Mouse (Mus musculus): ENCODE results near the gene Bbox1. TPM values are rescaled to one million over a fixed set of nuclear protein-coding genes. Genes with fewer than 3 reads are reported as not detected.

Bbox1 gene
- not detected in 2 replicates for polyA plus RNA-seq (2011; ENCODE audit: insufficient read length, low read depth, missing spikeins)

GRCm38 (mm10) chr2:110314509-110315155, at the start of gene Bbox1:
Gene Bbox1 (minus strand): TSS chr2:110314560.
- Histone ChIP-seq H3K4me1 (ENCODE audit: control insufficient read depth, insufficient read depth, low read length) (no peaks in the 10 kb centered on the region), H3K27ac (ENCODE audit: insufficient read depth, low read length) (no peak within 1 kb of the TSS)
- no peak for TF ChIP-seq CTCF (IDR thresholded peaks at IDR 0.05; ENCODE audit: borderline replicate concordance, insufficient read depth, low read length)
- TF ChIP-seq POLR2A (IDR thresholded peaks at IDR 0.05; ENCODE audit: low read depth, low read length): no peak

GRCm38 (mm10) chr2:110363855-110364254, 49.5 kb upstream of the Bbox1 start:
- no peak overlapping the region for H3K27ac ChIP-seq (ENCODE audit: insufficient read depth, low read length)
- H3K4me1 ChIP-seq (ENCODE audit: control insufficient read depth, insufficient read depth, low read length): no peaks in the 10 kb centered on the region
- TF ChIP-seq CTCF (IDR thresholded peaks at IDR 0.05; ENCODE audit: borderline replicate concordance, insufficient read depth, low read length): no peak
- TF ChIP-seq POLR2A (IDR thresholded peaks at IDR 0.05; ENCODE audit: low read depth, low read length): no peak
- no peak overlapping the region for H3K4me3 ChIP-seq (ENCODE audit: insufficient read depth, low read length)

More at GRCm38 (mm10) chr2:110314509-110315155, at the start of gene Bbox1:
- no peak within 1 kb of the TSS for H3K4me3 ChIP-seq (ENCODE audit: insufficient read depth, low read length)

- no peaks in the 10 kb centered on the region for H3K4me1 ChIP-seq (ENCODE audit: control insufficient read depth, insufficient read depth, low read length)
- peak within 1 kb of the TSS; percentile 87 for H3K4me3 ChIP-seq (ENCODE audit: insufficient read depth, low read length)
- H3K27ac ChIP-seq (ENCODE audit: insufficient read depth, low read length): peak within 1 kb of the TSS; percentile 76
- TF ChIP-seq POLR2A (IDR thresholded peaks at IDR 0.05; ENCODE audit: low read depth, low read length) (peak; percentile 92), CTCF (IDR thresholded peaks at IDR 0.05; ENCODE audit: borderline replicate concordance, insufficient read depth, low read length) (peak; percentile 49; the same call in 1 of the 2 replicates)
Measured at GRCm38 (mm10) chr2:110362432-110363283, 48.3 kb upstream of the Bbox1 start, which contains the start of gene Fibin. Gene Fibin (minus strand): TSS chr2:110363183.

- no peak overlapping the region for H3K4me3 ChIP-seq (ENCODE audit: insufficient read depth, low read length)
- TF ChIP-seq CTCF (IDR thresholded peaks at IDR 0.05; ENCODE audit: borderline replicate concordance, insufficient read depth, low read length): no peak
- no peak for TF ChIP-seq POLR2A (IDR thresholded peaks at IDR 0.05; ENCODE audit: low read depth, low read length)
- no peak overlapping the region for H3K27ac ChIP-seq (ENCODE audit: insufficient read depth, low read length)
- H3K4me1 ChIP-seq (ENCODE audit: control insufficient read depth, insufficient read depth, low read length): peaks cover 7% of the 10 kb centered on the region; the same call in 1 of the 2 replicates
Measured at GRCm38 (mm10) chr2:110353302-110353970, 39.1 kb upstream of the Bbox1 start.

GRCm38 (mm10) chr2:110351843-110352251, 37.5 kb upstream of the Bbox1 start:
- TF ChIP-seq POLR2A (IDR thresholded peaks at IDR 0.05; ENCODE audit: low read depth, low read length) (no peak), CTCF (IDR thresholded peaks at IDR 0.05; ENCODE audit: borderline replicate concordance, insufficient read depth, low read length) (no peak)
- no peak overlapping the region for H3K27ac ChIP-seq (ENCODE audit: insufficient read depth, low read length)
- H3K4me3 ChIP-seq (ENCODE audit: insufficient read depth, low read length): no peak overlapping the region
- H3K4me1 ChIP-seq (ENCODE audit: control insufficient read depth, insufficient read depth, low read length): peaks cover 7% of the 10 kb centered on the region; the same call in 1 of the 2 replicates

GRCm38 (mm10) chr2:110351406-110351805, 37.0 kb upstream of the Bbox1 start:
- H3K27ac ChIP-seq (ENCODE audit: insufficient read depth, low read length): no peak overlapping the region
- no peak overlapping the region for H3K4me3 ChIP-seq (ENCODE audit: insufficient read depth, low read length)
- TF ChIP-seq POLR2A (IDR thresholded peaks at IDR 0.05; ENCODE audit: low read depth, low read length) (no peak), CTCF (IDR thresholded peaks at IDR 0.05; ENCODE audit: borderline replicate concordance, insufficient read depth, low read length) (no peak)
- H3K4me1 ChIP-seq (ENCODE audit: control insufficient read depth, insufficient read depth, low read length): peaks cover 7% of the 10 kb centered on the region; the same call in 1 of the 2 replicates

- TF ChIP-seq POLR2A (IDR thresholded peaks at IDR 0.05; ENCODE audit: low read depth, low read length): no peak
- TF ChIP-seq CTCF (IDR thresholded peaks at IDR 0.05; ENCODE audit: borderline replicate concordance, insufficient read depth, low read length): no peak
- Histone ChIP-seq H3K27ac (ENCODE audit: insufficient read depth, low read length) (peak overlapping the region; percentile 44; the same call in 1 of the 2 replicates), H3K4me1 (ENCODE audit: control insufficient read depth, insufficient read depth, low read length) (peaks cover 4% of the 10 kb centered on the region; the same call in 1 of the 2 replicates), H3K4me3 (ENCODE audit: insufficient read depth, low read length) (no peak overlapping the region)
Measured at GRCm38 (mm10) chr2:110328953-110329352, 14.6 kb upstream of the Bbox1 start.

GRCm38 (mm10) chr2:110319949-110320348, 5.6 kb upstream of the Bbox1 start:
- H3K27ac ChIP-seq (ENCODE audit: insufficient read depth, low read length): no peak overlapping the region
- H3K4me3 ChIP-seq (ENCODE audit: insufficient read depth, low read length): no peak overlapping the region
- no peaks in the 10 kb centered on the region for H3K4me1 ChIP-seq (ENCODE audit: control insufficient read depth, insufficient read depth, low read length)
- no peak for TF ChIP-seq POLR2A (IDR thresholded peaks at IDR 0.05; ENCODE audit: low read depth, low read length)
- TF ChIP-seq CTCF (IDR thresholded peaks at IDR 0.05; ENCODE audit: borderline replicate concordance, insufficient read depth, low read length): no peak

GRCm38 (mm10) chr2:110319266-110319665, 4.9 kb upstream of the Bbox1 start:
- Histone ChIP-seq H3K4me1 (ENCODE audit: control insufficient read depth, insufficient read depth, low read length) (no peaks in the 10 kb centered on the region), H3K4me3 (ENCODE audit: insufficient read depth, low read length) (no peak overlapping the region), H3K27ac (ENCODE audit: insufficient read depth, low read length) (no peak overlapping the region)
- TF ChIP-seq CTCF (IDR thresholded peaks at IDR 0.05; ENCODE audit: borderline replicate concordance, insufficient read depth, low read length): no peak
